Mouse (Mus musculus): ENCODE results near the gene 1700020A23Rik.
"Not testable (repeated sequence)": the region's sequence is repeated elsewhere in the genome, so short reads cannot be mapped to it uniquely, and the experiment has no call there.

The 1700020A23Rik gene

DNA sequence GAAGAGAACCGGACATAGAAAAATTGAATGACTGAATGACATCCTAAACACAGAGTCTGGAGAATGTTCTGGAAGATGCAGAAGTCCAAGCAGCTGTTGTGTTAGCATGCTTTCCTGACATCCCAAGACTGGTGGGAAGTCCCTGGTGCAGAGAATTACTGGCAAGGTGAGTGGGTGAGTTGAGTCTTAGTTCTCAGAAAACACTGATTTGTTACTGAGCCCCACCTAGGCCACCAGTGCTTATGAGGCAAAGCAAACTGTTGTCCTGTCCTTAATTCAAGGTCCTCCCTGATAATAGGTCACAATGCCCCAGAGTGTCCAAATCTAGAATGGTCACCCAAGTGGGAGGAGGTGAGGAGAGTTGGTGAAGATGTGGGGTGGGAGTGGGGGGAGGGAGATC is at the start of gene 1700020A23Rik, which contains the start of gene Gm28372:
Gene 1700020A23Rik, plus strand, starts transcription at position 321 of the 400 bp plus-strand sequence.
Gene Gm28372, plus strand, starts transcription at position 301 of the 400 bp plus-strand sequence.
- DNase-seq (ENCODE audit: low spot score in 2 of 2), result no peak

DNA sequence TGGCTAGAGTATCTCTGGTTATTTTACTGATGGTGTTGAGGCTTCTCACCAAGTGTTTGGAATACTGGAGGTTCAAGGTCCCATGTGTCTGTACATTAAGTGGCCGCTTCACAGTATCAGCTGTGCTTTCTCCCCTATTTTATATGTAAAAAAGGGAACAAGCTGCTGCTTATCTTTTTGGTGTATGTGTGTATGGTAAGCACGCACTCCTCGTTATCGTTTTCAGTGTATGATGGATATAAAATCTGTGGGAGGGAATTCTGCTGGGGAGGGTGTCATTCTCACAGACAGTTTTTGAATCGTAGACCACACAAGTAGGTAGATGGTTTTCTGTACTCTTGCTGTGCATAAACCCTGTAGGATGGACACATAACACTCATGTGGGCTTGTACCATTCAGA is 47.5 kb upstream of the 1700020A23Rik start:
- no peak for DNase-seq (ENCODE audit: low spot score in 2 of 2)

DNA sequence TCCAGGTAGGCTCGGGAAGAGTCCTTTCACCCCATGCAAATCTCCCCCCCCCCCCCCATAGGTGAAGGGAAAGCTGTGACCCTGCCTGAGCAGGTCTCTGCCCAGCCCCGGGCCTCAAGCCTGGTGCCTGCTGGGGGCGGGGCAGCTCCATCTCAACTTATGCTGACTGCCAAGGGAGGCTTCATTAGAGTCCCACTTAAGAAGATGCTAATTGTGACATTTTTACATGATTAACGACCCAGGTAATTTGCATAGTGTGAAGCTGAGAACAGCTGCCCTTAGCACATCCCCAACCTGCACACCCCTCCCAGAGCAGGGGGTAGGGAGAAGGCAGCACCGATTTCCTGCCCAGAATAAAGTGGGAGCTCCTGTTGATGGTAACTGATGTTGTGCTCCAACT is 46.2 kb upstream of the 1700020A23Rik start:
- DNase-seq (ENCODE audit: low spot score in 2 of 2), result no peak

- no peak for DNase-seq (ENCODE audit: low spot score in 2 of 2)
Observed at GRCm38 (mm10) chr2:130362511-130363026, 42.5 kb upstream of the 1700020A23Rik start.

- DNase-seq (ENCODE audit: low spot score in 2 of 2), result no peak
Observed at GRCm38 (mm10) chr2:130365211-130366094, 39.6 kb upstream of the 1700020A23Rik start.

GRCm38 (mm10) chr2:130367386-130367785 is 37.7 kb upstream of the 1700020A23Rik start:
- no peak for DNase-seq (ENCODE audit: low spot score in 2 of 2)

DNA sequence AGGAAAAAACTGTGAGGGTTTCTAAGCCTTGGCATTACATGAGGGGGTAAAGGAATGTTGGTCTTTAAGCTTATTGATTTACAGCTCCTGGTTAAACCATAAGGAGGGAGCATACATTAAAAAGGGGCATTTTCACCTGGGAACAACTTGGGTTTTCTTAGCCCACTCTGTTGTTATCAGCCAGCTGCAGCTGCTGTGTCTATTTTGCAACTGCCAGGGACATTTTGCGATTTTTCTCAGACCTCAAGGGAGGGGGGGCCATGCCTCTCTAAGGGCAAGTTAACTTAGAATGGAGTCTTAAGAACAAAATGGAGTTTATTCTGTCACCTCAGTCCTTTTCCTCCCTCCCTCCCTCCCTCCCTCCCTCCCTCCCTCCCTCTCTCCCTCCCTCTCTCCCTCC is 32.0 kb upstream of the 1700020A23Rik start:
- DNase-seq (ENCODE audit: low spot score in 2 of 2), result not testable (repeated sequence)

GRCm38 (mm10) chr2:130374951-130375350 is 30.1 kb upstream of the 1700020A23Rik start:
- DNase-seq (ENCODE audit: low spot score in 2 of 2), result no peak

DNA sequence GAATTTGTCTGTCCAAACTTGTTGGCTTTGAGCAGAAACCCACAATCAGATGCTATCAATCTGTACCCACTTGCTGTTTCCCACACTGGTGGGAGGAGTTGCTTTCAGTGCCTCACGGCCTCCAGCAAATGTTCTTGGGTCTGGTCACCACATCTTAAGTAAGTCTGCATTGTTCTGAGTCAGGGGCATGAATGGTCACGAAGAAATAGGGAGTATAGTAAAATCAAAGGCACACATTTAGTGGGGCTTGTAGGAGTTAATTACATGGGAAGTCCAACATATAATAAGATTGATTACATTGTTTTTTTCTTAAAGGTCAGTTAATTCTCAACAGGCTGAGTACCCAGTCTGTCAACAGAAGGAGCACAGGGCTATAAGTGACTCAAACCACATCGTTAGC is 21.9 kb upstream of the 1700020A23Rik start:
- DNase-seq (ENCODE audit: low spot score in 2 of 2), result no peak

DNA sequence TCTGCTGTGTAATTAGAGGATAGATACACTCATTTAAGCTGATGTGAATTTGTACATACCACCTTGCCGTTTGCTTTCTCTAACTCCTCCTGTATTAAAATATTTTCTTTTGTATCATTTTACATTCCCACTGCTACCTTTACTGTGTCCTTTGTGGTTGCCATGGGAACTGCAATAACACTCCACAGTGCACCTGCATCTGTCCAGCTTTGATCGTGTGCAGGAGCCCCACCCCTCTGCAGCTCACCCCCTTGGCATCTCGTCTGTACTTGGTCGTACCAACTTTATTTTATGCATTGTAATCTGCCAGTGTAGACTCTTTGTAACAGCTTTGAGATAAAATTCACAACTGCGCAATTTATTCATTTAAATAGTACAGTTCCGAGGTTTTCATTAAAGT is 21.2 kb upstream of the 1700020A23Rik start:
- DNase-seq (ENCODE audit: low spot score in 2 of 2), result no peak

DNA sequence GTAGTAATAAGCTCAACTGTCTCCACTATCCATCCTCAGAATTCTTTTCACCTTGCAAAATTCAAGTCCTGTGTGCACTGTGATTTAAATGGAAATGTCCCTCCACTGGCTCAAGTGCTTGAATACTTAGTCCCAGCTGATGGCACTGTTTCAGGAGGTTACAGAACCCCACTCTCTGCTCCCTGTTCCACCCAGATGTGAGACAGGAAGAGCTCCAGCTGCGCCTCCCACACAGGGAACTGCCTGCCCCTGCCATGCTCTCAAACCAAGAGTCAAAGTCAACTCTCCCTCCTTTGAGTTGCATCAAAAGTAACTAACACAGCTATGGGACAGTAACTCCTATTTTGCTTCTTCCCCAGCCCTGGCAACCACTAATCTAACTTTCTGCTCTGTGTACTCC is 18.8 kb upstream of the 1700020A23Rik start:
- DNase-seq (ENCODE audit: low spot score in 2 of 2), result no peak

- DNase-seq (ENCODE audit: low spot score in 2 of 2), result no peak
Observed at GRCm38 (mm10) chr2:130388796-130389195, 16.3 kb upstream of the 1700020A23Rik start.

DNA sequence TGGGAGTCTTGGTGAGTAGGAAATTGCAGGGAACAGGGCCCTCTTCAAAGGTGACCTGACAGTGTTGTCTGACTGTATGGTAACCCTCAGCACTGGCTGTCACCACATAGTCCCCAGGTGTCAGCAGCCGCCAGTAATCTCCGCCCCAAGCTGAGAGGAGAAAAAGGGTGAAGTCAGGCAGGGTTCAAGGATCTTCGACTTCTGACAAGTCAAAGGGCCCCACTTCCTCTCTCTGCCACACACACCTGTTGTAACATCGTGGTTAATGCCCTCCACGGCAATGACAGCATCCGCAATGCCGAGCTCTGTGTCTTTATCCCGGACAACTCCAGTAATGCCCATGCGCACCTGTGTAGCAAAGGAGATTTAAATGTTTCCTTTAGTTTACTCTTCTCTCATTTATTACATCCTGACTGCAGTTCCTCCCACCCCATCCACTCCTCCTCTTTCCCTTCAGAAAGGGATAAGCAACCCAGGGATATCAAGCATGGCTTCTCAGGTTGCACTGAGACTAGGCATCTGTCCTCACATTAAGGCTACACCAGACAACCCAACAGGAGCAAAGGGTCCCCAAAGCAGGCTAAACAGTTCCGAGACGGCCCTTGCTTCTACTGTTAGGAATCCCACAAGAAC is 13.9 kb upstream of the 1700020A23Rik start:
- DNase-seq (ENCODE audit: low spot score in 2 of 2), result no peak

DNA sequence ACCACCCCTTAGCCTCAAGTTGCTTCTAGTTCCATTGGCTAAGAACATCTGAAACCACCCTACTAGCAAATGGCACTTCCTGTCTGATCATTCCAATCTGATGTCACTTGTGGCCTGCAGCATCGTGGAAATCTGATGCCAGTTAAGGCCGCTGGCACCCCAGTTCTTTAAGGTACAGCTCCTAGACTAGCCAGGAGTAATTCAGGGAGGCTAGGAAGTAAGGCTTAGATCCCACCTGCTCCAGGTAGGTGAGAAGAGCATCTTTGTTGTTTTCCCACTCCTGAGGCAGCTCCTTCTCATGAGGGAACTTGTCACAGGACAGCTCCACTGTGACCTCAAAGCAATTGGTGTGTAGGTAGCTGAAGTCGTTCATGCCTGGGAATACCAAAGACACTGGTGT is 12.2 kb upstream of the 1700020A23Rik start:
- no peak for DNase-seq (ENCODE audit: low spot score in 2 of 2)

GRCm38 (mm10) chr2:130395696-130396095 is 9.4 kb upstream of the 1700020A23Rik start:
- no peak for DNase-seq (ENCODE audit: low spot score in 2 of 2)

DNA sequence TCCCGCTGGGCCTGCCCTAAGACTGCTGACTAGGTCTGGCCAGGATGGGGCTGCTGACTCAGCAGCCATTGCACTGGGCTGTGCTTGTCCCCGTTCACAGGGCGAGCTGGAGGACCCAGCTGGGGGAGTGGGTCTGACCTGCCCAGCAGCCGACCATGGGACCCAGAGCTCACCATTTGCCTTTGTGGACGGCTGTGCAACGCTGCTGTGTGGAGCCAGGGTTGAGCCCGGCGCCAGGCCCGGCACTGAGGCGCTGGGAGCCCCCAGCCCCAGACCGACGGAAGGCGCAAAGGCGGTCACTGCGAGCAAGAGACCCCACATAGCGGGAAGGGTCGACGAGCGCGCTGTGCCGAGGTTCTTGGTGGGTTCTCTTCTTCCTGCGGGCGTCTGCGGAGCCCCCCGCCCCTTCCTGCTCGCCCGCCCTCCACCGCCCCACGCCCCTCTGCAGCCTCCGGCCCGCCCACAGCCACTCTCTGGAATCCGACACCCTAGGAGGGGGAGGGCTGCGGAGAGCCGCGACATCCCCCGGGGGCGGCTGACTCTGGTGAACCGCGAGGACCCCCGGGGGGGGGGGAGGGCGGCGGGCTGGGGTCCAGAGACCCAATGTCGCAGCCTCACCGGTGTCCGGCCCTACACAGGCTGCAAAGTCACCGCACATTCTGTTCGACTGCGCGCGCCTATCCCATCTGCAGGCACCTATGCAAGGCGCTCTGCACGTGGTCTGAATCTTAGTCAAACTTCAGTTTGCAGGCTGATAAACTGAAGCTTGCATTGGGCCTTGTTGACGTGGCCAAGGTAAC is 7.7 kb upstream of the 1700020A23Rik start, which contains the start of gene Cpxm1:
Gene Cpxm1, minus strand, starts transcription at position 389 of the 800 bp plus-strand sequence.
- no peak for DNase-seq (ENCODE audit: low spot score in 2 of 2)

GRCm38 (mm10) chr2:130398091-130398490 is 7.0 kb upstream of the 1700020A23Rik start:
- no peak for DNase-seq (ENCODE audit: low spot score in 2 of 2)

DNA sequence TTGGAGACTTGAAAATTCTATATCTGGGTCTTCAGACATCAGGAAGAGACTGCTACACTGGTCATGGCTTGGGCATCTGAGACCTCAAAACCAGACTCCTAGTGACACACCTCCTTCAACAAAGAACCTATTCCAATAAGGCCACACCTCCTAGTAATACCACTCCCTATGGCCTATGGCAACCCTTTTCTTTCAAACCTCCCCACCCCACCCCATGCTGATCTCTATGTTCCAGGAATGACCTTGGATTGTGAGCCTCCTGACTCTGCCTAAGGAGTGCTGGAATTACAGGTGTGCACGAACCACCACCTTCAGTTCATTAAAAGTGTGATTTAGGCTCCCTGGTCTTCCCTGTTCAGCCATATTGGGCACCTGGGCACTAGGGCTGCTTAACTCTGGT is 5.0 kb upstream of the 1700020A23Rik start:
- no peak for DNase-seq (ENCODE audit: low spot score in 2 of 2)

- DNase-seq (ENCODE audit: low spot score in 2 of 2), result no peak
Observed at GRCm38 (mm10) chr2:130401891-130402290, 3.2 kb upstream of the 1700020A23Rik start.

- no peak for DNase-seq (ENCODE audit: low spot score in 2 of 2)
Observed at GRCm38 (mm10) chr2:130406178-130406577, 1.1 kb downstream of the 1700020A23Rik start, which contains the start of gene Tmem239. TSS of gene Tmem239 (plus strand) at chr2:130406478.

GRCm38 (mm10) chr2:130408194-130408593 is 3.1 kb downstream of the 1700020A23Rik start:
- DNase-seq (ENCODE audit: low spot score in 2 of 2), result no peak
